Mouse (Mus musculus): ENCODE results near the gene Slc24a1.

- TF ChIP-seq CTCF (IDR thresholded peaks at IDR 0.05; ENCODE audit: borderline replicate concordance, extremely low read depth, insufficient read depth, insufficient read length) (no peak), POLR2A (IDR thresholded peaks at IDR 0.05; ENCODE audit: borderline replicate concordance, extremely low read depth, insufficient read depth, insufficient read length, poor library complexity, severe bottlenecking) (no peak)
These were observed 37.4 kb downstream of the Slc24a1 start for GRCm38 (mm10) chr9:64913973-64914372.
